Mouse (Mus musculus) monocyte, adult 5-6 weeks (primary cell): ENCODE data around the gene Baiap2. TPM values are rescaled to one million over a fixed set of nuclear protein-coding genes. Genes with fewer than 3 reads are reported as not detected.
A peak's percentile ranks its signal among the peaks of the same experiment; 100 is the strongest.

Experiments used
- ATAC-seq: fragments of 153-309, 156-312 bp; replicated peaks from 2 replicates; pipeline ENCODE4 v1.8.0; 2017; ENCODE audit warnings: mild to moderate bottlenecking; ENCODE audit not compliant: low TSS enrichment, insufficient number of reproducible peaks, severe bottlenecking, poor library complexity, low FRiP score
- total RNA-seq: library from RNA; stranded (forward); fragments of 200-1000, 200-491, 200-594 nt; gene quantifications from 3 replicates; pipeline ENCODE4 v1.2.3, GENCODE M21; 2017

The Baiap2 gene
- total RNA-seq, 1 experiment from 2014 or later = 3.5 TPM

DNA sequence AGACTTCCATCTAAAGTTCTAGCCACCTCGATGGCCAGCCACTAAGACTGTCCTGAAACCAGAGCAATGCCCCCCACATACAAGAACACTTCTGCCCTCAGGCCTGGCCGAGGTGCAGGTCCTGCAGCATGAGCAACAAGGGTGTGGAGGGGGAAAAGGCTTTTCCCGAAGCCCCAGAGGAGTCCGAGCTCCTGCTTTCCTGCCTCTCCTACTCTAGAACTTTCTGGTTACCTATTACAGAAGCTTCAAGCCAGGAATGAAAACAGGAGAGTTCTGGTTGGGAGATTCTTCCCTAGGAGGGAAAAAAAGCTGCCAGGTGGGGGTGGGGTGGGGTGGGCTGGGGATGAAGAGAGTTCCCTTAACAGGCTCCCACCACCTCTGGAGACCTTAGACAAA, 2.9 kb upstream of the Baiap2 start:
- ATAC-seq = no peak

- ATAC-seq = no peak
Measured at GRCm38 (mm10) chr11:119940142-119940541, 2.4 kb upstream of the Baiap2 start.

DNA sequence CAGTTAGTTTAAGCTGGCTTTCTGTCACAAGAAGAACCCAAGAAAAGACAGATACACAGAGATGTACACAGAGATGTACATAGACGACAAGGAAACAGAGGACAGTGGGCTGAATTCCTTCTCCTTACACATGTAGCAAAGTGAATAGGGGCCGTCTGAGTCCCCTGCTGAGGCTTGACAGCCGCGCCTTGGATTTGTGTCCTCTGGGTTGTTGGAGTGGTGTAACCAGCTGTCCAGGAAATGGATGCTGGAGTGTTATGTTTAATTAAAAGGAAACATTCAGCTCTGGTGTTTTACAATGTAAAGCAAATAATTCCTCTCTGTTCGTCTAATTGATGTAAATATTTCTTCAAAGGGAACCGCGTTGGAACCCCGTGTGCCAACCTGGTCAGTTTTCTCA, 769 bp upstream of the Baiap2 start:
- ATAC-seq = no peak

DNA sequence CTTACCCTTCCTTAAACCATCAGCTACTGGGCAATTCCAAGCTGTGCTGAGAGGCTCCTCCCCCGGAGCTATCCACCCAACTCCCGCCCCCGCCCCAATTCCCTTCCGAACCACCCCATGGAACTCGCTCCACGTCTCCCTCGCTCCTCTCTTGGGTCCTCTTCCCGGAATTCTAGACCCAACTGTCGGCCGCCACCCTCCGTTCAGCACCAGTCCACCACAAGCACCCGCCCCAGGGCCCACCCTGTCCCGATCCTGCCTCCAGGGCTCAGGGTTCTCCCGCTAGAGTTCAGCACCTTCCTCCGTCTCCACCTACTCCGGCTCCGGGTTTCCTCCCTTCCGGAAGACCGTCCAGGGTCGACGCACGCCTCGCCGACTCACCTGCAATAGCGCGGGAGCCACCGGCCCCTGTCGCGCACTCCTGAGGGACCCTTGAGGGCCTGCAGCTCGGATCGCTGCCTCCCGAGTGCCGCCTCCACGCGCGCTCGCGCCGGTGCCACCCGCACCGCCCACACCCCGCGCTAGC, 299 bp upstream of the Baiap2 start:
- no peak for ATAC-seq

- ATAC-seq = no peak
Measured at GRCm38 (mm10) chr11:119943428-119943988, 945 bp downstream of the Baiap2 start.

GRCm38 (mm10) chr11:119945343-119945742, 2.8 kb downstream of the Baiap2 start:
- no peak for ATAC-seq

DNA sequence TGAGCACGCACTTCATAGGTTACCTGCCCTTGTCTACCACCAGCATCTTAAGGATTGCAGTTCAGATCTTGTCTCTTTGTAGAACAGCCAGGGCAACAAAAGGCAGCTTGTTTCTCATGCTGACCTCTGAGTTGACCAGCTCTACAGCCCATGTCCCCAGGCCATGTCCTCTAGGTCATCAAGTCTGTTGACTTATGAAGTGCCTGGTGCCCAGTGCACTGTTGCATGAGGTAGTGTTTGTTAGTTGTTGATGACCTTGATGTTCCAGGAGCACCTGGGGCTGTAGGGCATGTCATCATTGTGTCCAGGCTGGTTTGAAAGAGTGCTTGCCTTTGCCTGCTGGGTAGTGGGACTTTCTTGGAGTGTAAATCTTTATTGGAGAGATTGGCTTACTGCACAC, 4.9 kb downstream of the Baiap2 start:
- no peak for ATAC-seq

GRCm38 (mm10) chr11:119947897-119948296, 5.3 kb downstream of the Baiap2 start:
- no peak for ATAC-seq

GRCm38 (mm10) chr11:119948305-119948704, 5.7 kb downstream of the Baiap2 start:
- no peak for ATAC-seq

DNA sequence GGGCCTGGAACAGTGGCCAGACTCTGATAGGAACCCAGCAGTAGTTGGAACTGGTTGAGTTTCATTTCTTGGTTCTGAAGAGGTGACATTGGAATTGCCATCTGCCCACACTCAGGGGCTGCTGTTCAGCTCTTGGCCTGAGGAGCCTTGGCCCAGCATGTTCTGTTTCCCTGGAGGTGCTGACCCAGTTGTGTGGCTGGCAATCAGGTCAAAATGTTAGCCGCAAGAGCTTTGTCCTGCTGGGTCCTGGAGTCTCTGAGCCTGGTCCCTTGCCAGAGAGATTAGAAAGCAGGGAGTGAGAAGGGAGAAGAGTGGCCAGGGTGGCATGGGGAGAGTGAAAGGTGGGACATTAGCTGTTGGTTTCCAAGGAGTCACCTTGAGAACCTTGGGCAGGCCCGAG, 6.2 kb downstream of the Baiap2 start:
- no peak for ATAC-seq

DNA sequence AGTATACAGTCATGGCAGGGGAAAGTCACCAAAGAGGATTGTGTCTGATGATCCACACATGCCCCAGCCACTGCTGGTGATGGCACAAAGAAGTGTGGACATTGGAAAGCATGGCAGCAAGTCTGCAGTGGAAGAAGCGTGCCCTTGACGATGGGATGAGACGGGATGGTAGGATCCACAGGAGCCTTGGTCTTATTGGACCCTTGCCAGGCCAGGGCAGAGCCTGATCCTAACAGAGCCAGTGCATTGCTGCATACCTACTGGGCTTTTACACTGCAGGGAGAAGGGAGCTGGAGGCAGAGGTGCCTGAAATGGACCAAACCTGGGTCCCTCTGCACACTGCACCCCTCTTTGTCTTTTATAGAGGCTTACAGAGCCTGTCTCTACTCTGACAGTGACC, 8.0 kb downstream of the Baiap2 start:
- no peak for ATAC-seq

DNA sequence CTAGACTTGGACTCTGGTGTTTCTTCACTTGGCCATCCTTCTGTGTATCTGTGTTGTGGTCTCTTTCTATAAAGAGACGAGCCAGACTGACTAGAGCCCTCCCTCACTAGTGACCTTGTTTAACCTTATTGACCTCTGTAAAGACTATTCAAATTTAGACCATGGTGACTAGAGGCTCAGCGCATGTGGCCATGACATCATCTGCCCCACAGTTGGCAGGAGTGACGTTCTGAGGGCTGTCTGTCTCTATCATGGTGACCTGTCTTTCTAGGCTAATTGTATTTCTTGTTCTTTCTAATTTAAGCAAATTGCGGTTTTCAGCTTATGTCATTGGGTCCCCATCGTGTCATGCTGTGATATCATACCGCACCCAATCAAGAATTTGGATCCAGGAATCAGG, 8.8 kb downstream of the Baiap2 start:
- ATAC-seq = no peak

DNA sequence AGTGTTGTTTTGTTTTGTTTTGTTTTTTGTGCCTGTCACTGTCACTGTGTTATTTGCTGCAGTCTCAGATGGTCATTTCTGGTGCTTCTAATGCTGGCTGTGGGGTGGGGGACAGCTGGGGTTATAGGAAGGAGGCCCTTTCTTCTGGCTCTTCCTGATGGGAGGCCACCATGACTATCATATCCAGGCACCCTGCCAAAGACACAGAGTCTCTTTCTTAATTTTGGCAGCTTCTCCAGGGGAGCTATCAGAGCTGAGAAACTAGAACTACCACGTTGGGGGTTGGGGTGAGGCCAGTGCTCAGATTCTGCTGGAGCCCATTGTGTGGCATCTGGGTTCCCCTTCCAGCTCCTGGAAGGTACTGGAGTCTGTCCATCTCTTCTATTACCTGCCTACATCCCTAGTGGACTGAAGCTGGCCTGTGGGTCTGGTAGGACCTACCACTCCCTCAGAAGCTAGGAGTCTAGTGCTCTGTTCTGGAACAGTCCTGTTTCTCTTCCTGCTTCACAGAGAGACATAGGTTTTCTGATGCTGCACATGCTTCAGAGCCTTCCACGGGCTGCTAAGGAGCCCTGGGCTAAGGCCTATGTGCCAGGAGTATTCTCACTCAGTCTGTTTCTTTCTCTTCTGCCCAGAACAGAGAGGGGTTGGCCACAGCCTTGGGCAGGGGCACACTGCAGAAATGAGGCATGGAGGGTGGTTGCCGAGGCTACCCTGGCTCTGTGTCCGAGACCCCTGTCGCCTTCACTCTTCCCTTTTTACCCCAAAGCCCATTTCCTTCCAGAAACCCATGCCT, 10.1 kb downstream of the Baiap2 start:
- no peak for ATAC-seq

- ATAC-seq = peak; percentile 62
Measured at GRCm38 (mm10) chr11:119954233-119954632, 11.7 kb downstream of the Baiap2 start.

DNA sequence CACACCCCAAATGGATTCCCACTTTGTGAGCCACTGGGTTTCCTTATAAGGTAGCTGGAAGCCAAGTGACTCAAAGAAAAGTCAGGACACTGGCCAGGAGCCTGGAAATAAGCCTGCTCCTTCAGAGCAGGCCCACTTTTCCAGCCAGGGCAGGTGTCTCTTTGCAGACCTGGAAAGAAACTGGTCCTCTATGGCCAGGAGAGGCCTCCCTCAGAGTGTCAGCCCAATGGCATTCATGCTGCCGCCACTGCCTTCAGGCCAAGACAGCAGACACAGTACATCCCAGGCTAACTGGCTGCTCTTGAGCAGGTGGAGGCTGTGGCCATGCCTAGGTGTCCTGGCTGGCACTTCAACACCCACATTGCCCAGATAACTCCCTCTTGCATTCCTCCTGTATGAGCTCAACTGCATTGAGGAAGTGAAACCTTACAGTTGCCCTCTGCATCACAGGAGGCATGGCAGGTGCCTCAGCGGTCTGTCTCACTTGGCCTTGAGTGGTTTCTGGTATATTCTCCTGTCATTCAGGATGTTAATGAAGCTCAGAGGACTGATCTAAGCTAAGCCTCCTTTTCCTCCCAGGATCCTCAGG, 12.3 kb downstream of the Baiap2 start:
- peak; percentile 74 for ATAC-seq

- ATAC-seq = no peak
Measured at GRCm38 (mm10) chr11:119955432-119955831, 12.9 kb downstream of the Baiap2 start.

- ATAC-seq = no peak
Measured at GRCm38 (mm10) chr11:119956590-119956989, 14.0 kb downstream of the Baiap2 start.

DNA sequence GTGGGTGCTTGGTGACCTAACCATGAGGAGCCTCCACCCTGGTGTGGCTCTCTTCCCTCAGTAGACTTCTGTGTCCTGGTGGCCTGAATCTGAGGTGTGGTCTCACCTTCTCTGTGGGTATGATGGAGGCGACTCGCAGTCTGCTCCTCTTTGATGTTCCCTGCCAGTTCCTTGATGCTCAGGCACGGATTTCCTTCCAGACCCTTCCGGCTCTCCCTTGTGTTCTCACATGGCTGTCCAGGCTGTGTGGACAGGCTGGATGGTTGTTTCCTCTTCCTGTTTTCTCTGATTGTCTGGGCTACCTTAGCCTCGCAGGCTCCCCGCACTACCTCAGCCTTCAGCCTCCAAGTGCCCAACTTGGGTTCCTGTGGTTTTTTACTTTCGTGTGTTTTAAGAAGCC, 16.3 kb downstream of the Baiap2 start:
- no peak for ATAC-seq

- ATAC-seq = no peak
Measured at GRCm38 (mm10) chr11:119959714-119960113, 17.2 kb downstream of the Baiap2 start.

DNA sequence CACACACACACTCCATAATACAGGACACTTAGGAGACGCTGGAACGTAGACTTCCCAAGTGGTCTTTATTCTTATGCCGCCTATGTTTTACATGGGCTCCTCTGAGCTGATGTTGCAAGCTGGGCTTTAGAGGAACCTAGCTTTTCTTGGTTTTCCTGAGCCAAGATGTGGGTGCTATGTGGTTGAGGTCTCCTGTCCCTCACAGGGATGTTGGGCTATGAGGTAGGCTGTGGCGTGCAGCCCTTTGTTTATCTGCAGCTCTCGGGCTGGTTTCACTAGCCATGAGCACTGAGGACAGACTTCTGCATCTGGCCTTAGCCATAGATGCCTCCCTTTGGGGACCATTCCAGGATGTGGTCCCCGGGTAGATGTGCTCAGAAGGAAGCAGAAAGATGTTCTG, 18.1 kb downstream of the Baiap2 start:
- no peak for ATAC-seq
